Mouse (Mus musculus) retina, postnatal 1 day (tissue): ENCODE measurements at regions not wholly inside any gene's neighbourhood (a gene's known extent, or its start where the extent isn't known, plus 50 kb on each side); places are given as distances from the start of the nearest gene placed in this dataset.

Experiments used
- DNase-seq: peaks from one replicate; pipeline ENCODE4 v3.0.0-alpha.2; 2012

DNA sequence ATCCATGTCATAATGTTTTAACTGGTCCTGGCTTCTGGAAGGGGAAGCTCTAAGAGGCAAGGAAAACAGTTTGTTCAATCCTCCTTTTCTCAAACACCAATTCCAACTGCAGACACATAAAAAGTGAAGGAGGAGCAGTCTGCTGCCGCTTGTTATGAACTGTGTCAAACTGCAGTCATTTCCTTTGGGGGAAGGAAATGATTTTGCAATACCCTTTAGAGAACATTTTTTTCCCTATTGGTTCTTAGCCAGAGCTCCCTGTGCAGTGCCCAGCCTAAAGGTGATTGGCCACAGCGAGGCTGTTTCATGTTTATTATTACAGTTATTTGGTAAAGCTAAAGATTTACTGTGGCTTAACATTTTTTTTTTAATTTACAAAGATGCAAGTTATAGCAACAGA is 1132.6 kb upstream of the Fbxo33 start:
- no peak for DNase-seq

DNA sequence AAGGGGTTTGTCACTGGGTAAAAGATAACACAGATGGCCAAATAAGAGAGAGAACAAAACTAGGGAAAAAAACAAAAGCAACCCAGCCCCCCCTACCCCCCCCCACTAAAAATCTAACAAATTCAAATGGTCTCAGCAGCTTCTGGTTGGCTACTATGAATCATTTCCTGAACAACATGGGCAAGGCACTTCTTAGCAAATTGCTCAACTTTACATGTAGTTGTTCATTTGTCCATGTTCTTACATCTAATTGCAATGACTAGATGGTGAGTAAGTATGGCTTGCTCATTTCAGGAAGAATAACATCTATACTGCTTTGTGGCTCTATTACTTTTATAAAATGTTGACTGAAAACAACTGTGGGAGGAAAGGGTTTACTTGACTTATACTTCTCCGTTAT is 1124.9 kb upstream of the Fbxo33 start:
- no peak for DNase-seq

DNA sequence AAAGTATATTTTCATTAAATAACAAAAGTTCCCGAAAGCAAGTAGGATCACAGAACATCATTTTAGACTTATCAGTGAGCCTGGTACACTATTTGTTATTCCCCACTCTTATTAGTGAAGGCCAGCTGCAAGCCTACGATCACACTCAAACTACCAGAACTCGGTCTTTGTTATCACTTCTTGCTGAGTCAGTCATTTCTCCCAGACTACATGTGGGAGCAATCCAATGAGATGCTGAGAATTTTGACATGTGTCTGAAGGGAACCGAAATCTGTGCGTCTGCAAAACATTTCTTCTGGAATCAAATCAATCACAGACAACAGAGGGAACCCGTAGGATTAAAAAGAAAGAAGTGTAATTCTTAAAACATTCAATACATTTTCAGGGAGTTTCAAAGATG is 1100.5 kb upstream of the Fbxo33 start:
- DNase-seq: no peak

DNA sequence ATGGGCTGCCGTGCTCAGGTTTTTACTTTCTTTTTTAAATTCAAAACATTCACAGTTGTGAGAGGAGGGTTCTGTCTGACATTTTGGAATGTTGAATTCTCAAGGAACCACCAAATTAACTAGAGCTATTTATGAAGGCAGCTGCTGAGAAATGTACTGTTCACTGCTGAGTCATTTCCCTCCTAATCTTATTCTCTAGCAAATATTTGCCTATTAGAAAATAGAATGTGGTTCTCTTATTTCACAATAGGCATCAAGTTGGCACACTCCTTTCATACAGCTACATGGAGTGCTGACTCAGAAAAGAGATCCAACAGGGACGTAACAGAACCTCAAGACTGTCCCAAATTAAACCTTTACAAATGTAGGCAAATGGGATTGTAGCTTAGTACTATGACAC is 1073.1 kb upstream of the Fbxo33 start:
- no peak for DNase-seq

DNA sequence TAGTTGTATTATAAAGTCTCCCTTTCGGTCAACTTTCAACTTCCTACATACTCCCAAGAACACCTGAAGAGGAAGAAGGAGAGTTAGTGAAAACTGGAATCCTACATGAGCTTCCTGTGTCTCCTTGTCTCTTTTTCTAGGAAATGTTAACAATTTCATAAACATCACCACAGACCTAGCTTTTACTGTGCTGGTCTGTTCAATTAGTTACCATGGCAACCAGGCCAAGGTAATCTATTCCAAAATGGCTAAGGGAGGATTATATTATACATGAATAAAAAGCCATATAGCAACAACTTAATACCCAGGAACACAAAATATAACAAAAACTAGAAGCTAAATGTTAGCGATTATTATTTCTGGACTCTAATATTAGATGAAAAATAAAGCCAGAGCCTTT is 1069.3 kb upstream of the Fbxo33 start:
- DNase-seq: no peak

DNA sequence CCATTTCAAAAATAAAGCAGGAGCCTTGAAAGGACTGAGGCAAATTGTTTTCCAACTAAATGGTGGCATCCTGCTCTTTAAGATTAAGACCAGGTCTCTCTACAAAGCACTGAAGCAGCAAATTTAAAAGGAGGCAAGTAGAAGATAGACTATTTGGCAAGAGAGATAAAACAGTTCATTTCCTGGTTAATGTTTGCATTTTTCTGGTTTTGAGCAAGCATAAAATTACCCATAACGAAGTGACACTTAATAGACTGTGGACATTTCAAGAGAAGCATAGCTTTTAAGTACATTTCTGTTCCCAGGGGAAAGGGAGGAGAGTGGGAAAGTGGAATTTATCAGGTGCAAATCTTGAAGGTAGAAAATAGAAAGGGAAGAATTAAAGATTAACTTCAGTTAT is 1035.8 kb upstream of the Fbxo33 start:
- no peak for DNase-seq

DNA sequence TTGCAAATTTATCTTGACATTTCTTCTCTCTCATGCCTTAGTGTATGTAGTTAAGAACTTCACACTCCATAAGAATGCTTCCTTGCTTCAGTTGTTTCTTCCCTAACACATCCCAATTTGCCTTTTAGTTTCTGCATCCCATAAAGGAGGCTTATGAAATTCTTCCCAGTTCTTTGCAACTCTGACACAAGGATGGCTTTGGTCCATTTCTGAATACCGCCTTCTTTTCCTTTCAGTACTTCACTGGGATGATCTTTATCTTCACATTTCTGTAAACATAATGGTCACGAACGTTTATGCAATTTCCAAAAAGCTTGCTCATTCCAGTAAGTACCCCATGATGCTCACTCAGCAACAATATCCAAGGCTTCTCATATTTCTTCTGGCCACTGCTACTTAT is 994.5 kb upstream of the Fbxo33 start:
- DNase-seq: no peak

DNA sequence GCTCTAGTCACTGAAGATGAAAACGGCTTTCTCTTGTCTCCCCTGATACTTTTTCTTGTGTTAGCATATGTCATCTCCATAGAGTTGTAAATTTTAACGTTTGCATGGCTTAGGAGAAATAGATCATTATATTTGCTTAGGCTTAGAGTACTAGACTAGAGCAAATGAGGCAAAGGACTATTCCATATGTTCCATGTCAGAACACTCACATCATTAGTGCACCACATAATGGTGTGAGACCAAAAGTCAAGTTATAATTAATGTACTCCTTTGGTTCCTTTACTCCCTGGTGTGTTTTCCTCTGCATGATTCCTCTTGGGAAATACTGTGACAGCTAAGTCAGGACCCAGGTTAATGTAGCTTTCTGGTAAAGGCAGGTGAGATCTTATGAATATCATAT is 956.2 kb upstream of the Fbxo33 start:
- peak; percentile 1 for DNase-seq

DNA sequence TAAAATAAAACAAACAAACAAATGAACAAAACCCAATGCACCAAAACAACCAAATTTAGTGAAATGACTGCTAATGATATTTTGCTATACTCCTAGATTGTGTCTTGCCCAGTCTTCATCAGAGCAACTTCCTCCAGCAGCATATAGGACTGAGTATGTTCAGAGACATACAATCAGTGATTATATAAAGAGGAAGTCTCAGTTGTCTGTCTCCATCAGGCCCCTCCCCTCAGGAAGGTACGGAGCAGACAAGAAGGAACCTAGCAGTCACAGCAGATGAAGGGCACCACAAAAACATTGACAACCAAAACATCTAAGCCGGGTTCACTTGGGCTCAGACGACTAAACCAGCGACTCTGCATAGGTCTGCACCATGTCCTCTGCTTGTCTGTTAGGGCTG is 930.7 kb upstream of the Fbxo33 start:
- DNase-seq: no peak

DNA sequence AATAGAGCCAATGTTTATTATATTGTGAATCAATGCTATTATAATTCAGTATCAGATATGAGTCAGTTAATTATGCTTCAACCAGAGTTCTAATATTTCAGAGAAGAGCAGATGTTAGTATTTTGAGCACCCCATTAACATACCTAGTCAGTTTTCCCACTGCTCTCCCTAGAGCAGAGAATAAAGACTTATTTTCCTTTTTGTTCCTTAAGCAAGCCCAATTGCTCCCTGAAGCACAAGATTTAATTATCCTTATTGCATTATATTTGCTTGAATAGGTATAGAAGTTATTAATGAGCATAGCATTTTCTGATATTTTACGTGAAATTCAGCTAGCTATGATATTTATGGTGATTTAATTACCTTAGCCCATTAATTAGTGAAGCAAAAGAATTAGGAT is 927.8 kb upstream of the Fbxo33 start:
- DNase-seq: peak; percentile 27
